Mouse (Mus musculus): ENCODE results near the gene Alg14. TPM values are rescaled to one million over a fixed set of nuclear protein-coding genes. Genes with fewer than 3 reads are reported as not detected.

Alg14 gene
- polyA plus RNA-seq, 1 experiment, result 14.5 TPM

DNA sequence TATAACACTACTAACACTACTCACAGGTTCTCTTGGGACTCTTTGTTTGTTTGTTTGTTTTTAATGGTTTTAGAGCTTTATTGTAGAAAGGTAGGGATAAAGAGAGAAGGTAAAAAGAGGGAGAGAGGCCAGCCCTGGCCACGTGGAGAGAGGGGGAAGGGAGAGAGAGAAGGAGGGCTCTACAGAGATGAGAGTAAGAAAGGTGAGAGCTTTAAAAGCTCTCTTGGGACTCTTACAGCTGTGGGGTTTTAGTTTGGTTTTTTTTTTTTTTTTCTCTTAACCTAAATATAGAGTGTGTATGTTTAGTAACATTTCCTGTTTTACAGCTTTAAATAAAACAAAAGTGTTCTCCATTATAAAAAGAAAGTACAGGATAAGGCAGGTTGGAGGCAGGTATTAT lies 70.4 kb downstream of the Alg14 start:
- 0% methylated on average over 1 of the region's 1 CpGs for WGBS
- Histone ChIP-seq H3K27ac (ENCODE audit: control insufficient read depth, insufficient read depth, low read length) (peak overlapping the region; percentile 67; the same call in 1 of the 2 replicates), H3K27me3 (ENCODE audit: control insufficient read depth, insufficient read depth, low read length) (no peaks in the 10 kb centered on the region), H3K4me1 (replicated peaks; ENCODE audit: control insufficient read depth, insufficient read depth, low read length) (peaks cover 28% of the 10 kb centered on the region), H3K4me3 (ENCODE audit: control insufficient read depth, insufficient read depth, low read length) (no peak overlapping the region), H3K36me3 (ENCODE audit: control insufficient read depth, insufficient read depth, low read length) (no peaks in the 10 kb centered on the region)
- DNase-seq, result no peak
- no peak for TF ChIP-seq POLR2A (IDR thresholded peaks at IDR 0.05; ENCODE audit: control insufficient read depth, extremely low read depth, insufficient read depth, low read length, poor library complexity)
- no peak for TF ChIP-seq CTCF (IDR thresholded peaks at IDR 0.05; ENCODE audit: borderline replicate concordance, control insufficient read depth, extremely low read depth, insufficient read depth, low read length, poor library complexity)

DNA sequence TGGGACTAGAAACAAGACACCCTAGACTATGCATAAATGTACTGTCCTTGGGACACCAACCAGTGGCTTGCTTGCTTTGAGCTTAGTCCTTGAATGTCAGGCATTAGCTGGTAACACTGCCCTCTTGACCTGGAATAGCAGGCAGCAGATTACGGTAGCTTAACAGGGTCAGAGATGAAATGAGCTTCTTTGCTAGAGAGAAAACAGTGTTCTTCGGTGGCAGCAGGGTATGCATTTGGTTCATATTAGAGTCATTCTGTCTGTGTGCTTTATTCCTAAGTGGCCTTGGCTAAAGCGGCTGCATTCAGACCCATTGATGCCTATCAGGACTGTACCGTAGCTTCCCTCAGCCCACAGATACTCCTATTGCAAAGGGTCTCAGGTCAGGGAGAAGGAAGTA lies 72.8 kb downstream of the Alg14 start:
- Histone ChIP-seq H3K36me3 (ENCODE audit: control insufficient read depth, insufficient read depth, low read length) (no peaks in the 10 kb centered on the region), H3K27me3 (ENCODE audit: control insufficient read depth, insufficient read depth, low read length) (no peaks in the 10 kb centered on the region), H3K4me3 (ENCODE audit: control insufficient read depth, insufficient read depth, low read length) (no peak overlapping the region), H3K4me1 (replicated peaks; ENCODE audit: control insufficient read depth, insufficient read depth, low read length) (peaks cover 32% of the 10 kb centered on the region), H3K27ac (ENCODE audit: control insufficient read depth, insufficient read depth, low read length) (peak overlapping the region; percentile 70)
- WGBS, result 88% methylated on average over 4 of the region's 4 CpGs
- TF ChIP-seq CTCF (IDR thresholded peaks at IDR 0.05; ENCODE audit: borderline replicate concordance, control insufficient read depth, extremely low read depth, insufficient read depth, low read length, poor library complexity) (no peak), POLR2A (IDR thresholded peaks at IDR 0.05; ENCODE audit: control insufficient read depth, extremely low read depth, insufficient read depth, low read length, poor library complexity) (no peak)
- no peak for DNase-seq

DNA sequence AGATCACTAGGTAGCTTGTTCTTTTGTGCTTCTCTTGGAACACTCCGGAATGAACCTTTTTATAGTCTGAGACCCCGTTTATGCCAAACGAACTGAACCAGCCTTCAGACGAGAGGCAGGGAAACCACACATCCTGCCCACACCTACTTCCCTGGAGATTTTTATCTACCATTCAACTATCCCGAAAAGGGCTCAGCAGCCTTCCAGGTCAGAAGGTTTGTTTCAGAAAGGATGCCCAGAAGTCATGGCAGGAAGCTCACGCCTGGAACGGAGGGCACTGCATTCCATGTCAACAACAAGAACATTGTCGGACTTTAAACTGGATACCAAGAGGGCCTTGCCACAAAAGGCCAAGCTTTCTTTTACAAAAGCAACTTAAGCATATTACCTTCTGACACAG lies 73.6 kb downstream of the Alg14 start:
- H3K4me1 ChIP-seq (replicated peaks; ENCODE audit: control insufficient read depth, insufficient read depth, low read length), result peaks cover 38% of the 10 kb centered on the region
- H3K27ac ChIP-seq (ENCODE audit: control insufficient read depth, insufficient read depth, low read length), result peak overlapping the region; percentile 70; the same call in 1 of the 2 replicates
- 36% methylated on average over 8 of the region's 8 CpGs for WGBS
- TF ChIP-seq CTCF (IDR thresholded peaks at IDR 0.05; ENCODE audit: borderline replicate concordance, control insufficient read depth, extremely low read depth, insufficient read depth, low read length, poor library complexity), result no peak
- TF ChIP-seq POLR2A (IDR thresholded peaks at IDR 0.05; ENCODE audit: control insufficient read depth, extremely low read depth, insufficient read depth, low read length, poor library complexity), result no peak
- no peak overlapping the region for H3K4me3 ChIP-seq (ENCODE audit: control insufficient read depth, insufficient read depth, low read length)
- DNase-seq, result no peak
- no peaks in the 10 kb centered on the region for H3K27me3 ChIP-seq (ENCODE audit: control insufficient read depth, insufficient read depth, low read length)
- H3K36me3 ChIP-seq (ENCODE audit: control insufficient read depth, insufficient read depth, low read length), result no peaks in the 10 kb centered on the region

DNA sequence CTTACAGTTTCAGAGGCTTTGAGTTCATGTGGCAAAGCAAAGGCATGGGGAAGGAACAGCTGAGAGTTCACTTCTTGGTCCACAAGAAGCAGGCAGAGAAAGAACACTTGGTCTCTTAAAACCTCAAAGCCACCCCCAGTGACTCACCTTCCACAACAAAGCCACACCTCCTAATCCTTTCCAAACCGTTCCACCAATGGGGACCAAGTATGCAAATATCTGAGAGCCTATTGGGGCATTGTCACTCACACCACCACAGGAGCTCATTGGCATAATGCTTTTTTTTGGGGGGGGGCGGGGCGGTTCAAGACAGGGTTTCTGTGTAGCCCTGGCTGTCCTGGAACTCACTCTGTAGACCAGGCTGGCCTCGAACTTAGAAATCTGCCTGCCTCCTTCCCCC lies 77.0 kb downstream of the Alg14 start:
- TF ChIP-seq POLR2A (IDR thresholded peaks at IDR 0.05; ENCODE audit: control insufficient read depth, extremely low read depth, insufficient read depth, low read length, poor library complexity), result no peak
- TF ChIP-seq CTCF (IDR thresholded peaks at IDR 0.05; ENCODE audit: borderline replicate concordance, control insufficient read depth, extremely low read depth, insufficient read depth, low read length, poor library complexity), result no peak
- WGBS, result 96% methylated on average over 4 of the region's 4 CpGs
- DNase-seq, result no peak
- Histone ChIP-seq H3K27me3 (ENCODE audit: control insufficient read depth, insufficient read depth, low read length) (no peaks in the 10 kb centered on the region), H3K4me3 (ENCODE audit: control insufficient read depth, insufficient read depth, low read length) (no peak overlapping the region), H3K4me1 (replicated peaks; ENCODE audit: control insufficient read depth, insufficient read depth, low read length) (peaks cover 39% of the 10 kb centered on the region), H3K36me3 (ENCODE audit: control insufficient read depth, insufficient read depth, low read length) (no peaks in the 10 kb centered on the region), H3K27ac (ENCODE audit: control insufficient read depth, insufficient read depth, low read length) (no peak overlapping the region)

DNA sequence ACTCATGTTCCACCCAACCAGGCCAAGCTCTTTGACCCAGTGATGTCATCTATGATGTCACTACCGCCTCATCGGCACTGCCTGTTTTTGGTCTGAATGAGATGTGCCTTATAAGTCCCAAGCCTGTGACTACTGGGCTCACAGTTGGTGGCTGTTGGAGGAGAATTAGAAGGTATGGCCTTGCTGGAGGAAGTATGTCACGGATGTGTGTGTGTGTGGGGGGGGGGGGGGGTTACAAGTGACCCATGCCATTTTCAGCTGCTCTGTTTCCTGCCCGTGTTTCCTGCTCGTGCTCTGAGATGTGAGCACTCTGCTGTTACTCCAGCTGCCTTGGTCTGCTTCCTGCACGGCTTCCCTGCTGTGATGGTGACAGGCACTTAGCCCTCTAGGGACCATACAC lies 77.9 kb downstream of the Alg14 start:
- TF ChIP-seq POLR2A (IDR thresholded peaks at IDR 0.05; ENCODE audit: control insufficient read depth, extremely low read depth, insufficient read depth, low read length, poor library complexity), result no peak
- no peak for TF ChIP-seq CTCF (IDR thresholded peaks at IDR 0.05; ENCODE audit: borderline replicate concordance, control insufficient read depth, extremely low read depth, insufficient read depth, low read length, poor library complexity)
- no peaks in the 10 kb centered on the region for H3K36me3 ChIP-seq (ENCODE audit: control insufficient read depth, insufficient read depth, low read length)
- whole genome bisulfite sequencing, result 10% methylated on average over 6 of the region's 6 CpGs
- no peaks in the 10 kb centered on the region for H3K27me3 ChIP-seq (ENCODE audit: control insufficient read depth, insufficient read depth, low read length)
- peak overlapping the region; percentile 22; the same call in 1 of the 2 replicates for H3K4me3 ChIP-seq (ENCODE audit: control insufficient read depth, insufficient read depth, low read length)
- peaks cover 34% of the 10 kb centered on the region for H3K4me1 ChIP-seq (replicated peaks; ENCODE audit: control insufficient read depth, insufficient read depth, low read length)
- DNase-seq, result peak; percentile 42
- H3K27ac ChIP-seq (ENCODE audit: control insufficient read depth, insufficient read depth, low read length), result peak overlapping the region; percentile 93

DNA sequence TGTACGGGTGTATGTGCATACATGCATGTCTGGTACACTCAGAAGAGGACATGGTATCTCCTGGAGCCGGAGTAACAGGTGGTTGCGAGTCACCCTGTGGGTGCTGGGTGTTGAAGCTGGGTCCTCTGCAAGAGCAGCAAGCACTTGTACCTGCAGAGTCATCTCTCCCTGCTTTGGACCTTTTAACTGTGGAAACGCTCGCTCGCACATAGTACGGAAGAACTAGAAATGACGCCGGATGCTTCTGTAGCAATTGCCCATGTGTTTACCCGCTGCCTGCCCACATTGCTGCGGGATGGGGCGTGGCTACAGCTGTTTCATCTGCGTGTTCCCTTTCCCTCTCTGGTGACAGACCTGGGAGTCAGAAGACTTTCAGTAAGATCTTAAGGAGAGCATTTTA lies 78.7 kb downstream of the Alg14 start:
- Histone ChIP-seq H3K27ac (ENCODE audit: control insufficient read depth, insufficient read depth, low read length) (peak overlapping the region; percentile 93), H3K36me3 (ENCODE audit: control insufficient read depth, insufficient read depth, low read length) (no peaks in the 10 kb centered on the region), H3K4me1 (replicated peaks; ENCODE audit: control insufficient read depth, insufficient read depth, low read length) (peaks cover 26% of the 10 kb centered on the region), H3K4me3 (ENCODE audit: control insufficient read depth, insufficient read depth, low read length) (peak overlapping the region; percentile 37), H3K27me3 (ENCODE audit: control insufficient read depth, insufficient read depth, low read length) (no peaks in the 10 kb centered on the region)
- peak; percentile 73 for DNase-seq
- no peak for TF ChIP-seq CTCF (IDR thresholded peaks at IDR 0.05; ENCODE audit: borderline replicate concordance, control insufficient read depth, extremely low read depth, insufficient read depth, low read length, poor library complexity)
- TF ChIP-seq POLR2A (IDR thresholded peaks at IDR 0.05; ENCODE audit: control insufficient read depth, extremely low read depth, insufficient read depth, low read length, poor library complexity), result peak; percentile 13; the same call in 1 of the 2 replicates
- WGBS, result 5% methylated on average over 13 of the region's 13 CpGs
